Mouse (Mus musculus): ENCODE measurements around the gene Mta3.
"Not testable (repeated sequence)": the region's sequence is repeated elsewhere in the genome, so short reads cannot be mapped to it uniquely, and the experiment has no call there.

Gene Mta3

GRCm38 (mm10) chr17:83708891-83709290 lies 2.9 kb downstream of the Mta3 start:
- DNase-seq (ENCODE audit: low spot score): no peak

- DNase-seq (ENCODE audit: low spot score): not testable (repeated sequence)
Measured at GRCm38 (mm10) chr17:83709517-83709916, 3.6 kb downstream of the Mta3 start.

GRCm38 (mm10) chr17:83710639-83711038 lies 4.7 kb downstream of the Mta3 start:
- DNase-seq (ENCODE audit: low spot score): no peak

- DNase-seq (ENCODE audit: low spot score): no peak
Measured at GRCm38 (mm10) chr17:83712341-83712740, 6.4 kb downstream of the Mta3 start.

- DNase-seq (ENCODE audit: low spot score): no peak
Measured at GRCm38 (mm10) chr17:83720449-83720848, 14.5 kb downstream of the Mta3 start.

GRCm38 (mm10) chr17:83721157-83721556 lies 15.2 kb downstream of the Mta3 start:
- no peak for DNase-seq (ENCODE audit: low spot score)

- no peak for DNase-seq (ENCODE audit: low spot score)
Measured at GRCm38 (mm10) chr17:83723064-83723463, 17.1 kb downstream of the Mta3 start.

- DNase-seq (ENCODE audit: low spot score): no peak
Measured at GRCm38 (mm10) chr17:83726496-83726895, 20.5 kb downstream of the Mta3 start.

GRCm38 (mm10) chr17:83727707-83728106 lies 21.7 kb downstream of the Mta3 start:
- no peak for DNase-seq (ENCODE audit: low spot score)

- no peak for DNase-seq (ENCODE audit: low spot score)
Measured at GRCm38 (mm10) chr17:83729029-83729428, 23.1 kb downstream of the Mta3 start.

GRCm38 (mm10) chr17:83730123-83730522 lies 24.2 kb downstream of the Mta3 start:
- DNase-seq (ENCODE audit: low spot score): no peak

- no peak for DNase-seq (ENCODE audit: low spot score)
Measured at GRCm38 (mm10) chr17:83732166-83732629, 26.2 kb downstream of the Mta3 start.

- peak; percentile 65 for DNase-seq (ENCODE audit: low spot score)
Measured at GRCm38 (mm10) chr17:83732801-83733200, 26.8 kb downstream of the Mta3 start.

GRCm38 (mm10) chr17:83736701-83737100 lies 30.7 kb downstream of the Mta3 start:
- DNase-seq (ENCODE audit: low spot score): no peak

- no peak for DNase-seq (ENCODE audit: low spot score)
Measured at GRCm38 (mm10) chr17:83737775-83738174, 31.8 kb downstream of the Mta3 start.

GRCm38 (mm10) chr17:83740135-83740676 lies 34.2 kb downstream of the Mta3 start:
- DNase-seq (ENCODE audit: low spot score): no peak

GRCm38 (mm10) chr17:83741243-83741642 lies 35.3 kb downstream of the Mta3 start:
- no peak for DNase-seq (ENCODE audit: low spot score)

GRCm38 (mm10) chr17:83744231-83744824 lies 38.4 kb downstream of the Mta3 start:
- no peak for DNase-seq (ENCODE audit: low spot score)

- no peak for DNase-seq (ENCODE audit: low spot score)
Measured at GRCm38 (mm10) chr17:83747405-83748160, 41.6 kb downstream of the Mta3 start.

GRCm38 (mm10) chr17:83750216-83750950 lies 44.4 kb downstream of the Mta3 start:
- DNase-seq (ENCODE audit: low spot score): no peak

- DNase-seq (ENCODE audit: low spot score): peak; percentile 35
Measured at GRCm38 (mm10) chr17:83753112-83753899, 47.3 kb downstream of the Mta3 start.

GRCm38 (mm10) chr17:83758096-83758495 lies 52.1 kb downstream of the Mta3 start:
- DNase-seq (ENCODE audit: low spot score): no peak
